Mouse (Mus musculus): ENCODE data around the gene Mt2.
"Not testable (repeated sequence)": the region's sequence is repeated elsewhere in the genome, so short reads cannot be mapped to it uniquely, and the experiment has no call there.

The Mt2 gene

DNA sequence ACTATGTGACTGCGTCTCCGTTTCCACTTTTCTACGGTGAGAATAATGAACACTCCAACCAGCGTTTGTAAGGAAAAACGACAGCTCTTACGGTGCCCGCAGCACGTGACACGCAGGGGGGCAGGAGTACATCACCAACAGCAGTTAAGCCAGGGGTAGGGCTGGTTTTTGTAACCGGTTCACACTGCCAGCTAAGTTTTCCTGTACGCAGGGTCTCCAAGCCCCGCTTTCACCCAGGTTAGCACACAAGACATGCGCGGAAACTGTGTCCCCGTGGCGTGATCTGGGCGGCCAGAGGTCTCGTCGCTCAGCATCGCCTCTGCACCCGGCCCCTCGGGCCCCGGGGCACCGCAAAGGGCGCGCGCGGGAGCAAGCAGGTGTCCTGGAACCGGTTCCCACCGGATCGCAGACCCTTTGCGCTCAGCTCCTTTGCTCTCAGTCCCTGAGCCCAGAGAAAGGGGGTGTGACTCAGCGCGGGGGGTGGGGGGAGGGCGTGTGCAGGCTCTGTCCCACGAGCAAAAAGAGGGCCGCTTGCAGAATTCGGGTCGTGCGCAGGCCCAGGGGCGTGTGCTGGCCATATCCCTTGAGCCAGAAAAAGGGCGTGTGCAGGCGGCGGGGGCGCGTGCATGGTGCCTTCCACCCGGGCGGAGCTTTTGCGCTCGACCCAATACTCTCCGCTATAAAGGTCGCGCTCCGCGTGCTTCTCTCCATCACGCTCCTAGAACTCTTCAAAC lies at the start of gene Mt2:
Gene Mt2 (plus strand): TSS at position 590 of the 734 bp plus-strand sequence.
- DNase-seq: peak; percentile 76 to 88

DNA sequence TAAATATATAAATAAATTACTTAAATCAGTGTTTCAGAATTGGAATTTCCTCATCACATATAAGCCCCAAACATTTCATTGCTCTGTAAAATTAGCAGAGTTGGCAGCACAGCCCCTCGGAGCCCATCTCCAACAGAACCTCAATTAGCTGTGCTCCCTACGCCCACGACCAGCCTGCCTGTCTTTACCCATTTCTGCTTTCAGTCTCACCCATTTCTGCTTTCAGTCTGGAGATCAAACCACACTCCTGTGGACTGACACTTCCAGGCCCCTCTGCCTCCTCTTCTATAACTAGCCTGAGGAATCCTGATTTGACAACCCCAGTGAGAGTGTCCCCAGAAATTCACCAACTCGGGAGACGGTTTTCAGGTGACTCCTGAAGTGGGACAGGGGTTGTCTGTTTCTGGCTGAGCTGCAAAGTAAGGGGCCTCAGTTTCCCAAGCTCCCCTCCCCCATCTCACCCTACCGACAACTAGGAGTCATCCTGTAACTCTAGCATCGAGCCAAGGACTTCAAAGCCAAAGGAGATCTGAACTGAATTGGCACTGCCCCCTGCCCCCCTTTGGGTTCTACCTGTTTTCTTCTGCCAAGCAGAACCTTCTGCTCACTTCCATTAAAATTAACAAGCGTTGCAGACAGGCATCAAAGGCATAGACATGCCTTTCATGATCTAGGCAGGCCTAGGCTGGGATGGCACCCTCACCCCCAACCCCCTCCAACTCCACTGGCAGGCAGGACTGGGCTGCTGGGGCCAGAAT lies 49.6 kb upstream of the Mt2 start:
- no peak for DNase-seq

DNA sequence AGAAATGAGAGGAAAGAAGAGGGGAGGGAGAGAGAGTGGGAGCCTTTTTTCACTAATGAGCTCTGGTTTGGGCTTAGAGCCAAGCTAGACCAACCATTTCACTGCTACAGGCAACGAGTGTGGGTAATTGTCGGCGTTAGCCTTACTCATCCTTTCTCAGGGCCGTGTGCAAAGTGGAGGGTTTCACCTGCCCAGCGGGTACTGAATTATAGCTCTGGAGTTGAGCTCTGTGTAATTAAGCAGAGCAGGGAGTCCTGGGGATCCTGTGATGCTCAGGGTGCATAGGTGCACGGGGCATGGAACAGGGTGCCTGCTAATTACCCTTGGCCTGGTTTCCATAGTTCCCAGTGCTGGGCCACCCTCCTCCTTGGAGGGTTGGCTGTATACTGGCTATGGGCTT lies 44.8 kb upstream of the Mt2 start:
- DNase-seq: no peak

DNA sequence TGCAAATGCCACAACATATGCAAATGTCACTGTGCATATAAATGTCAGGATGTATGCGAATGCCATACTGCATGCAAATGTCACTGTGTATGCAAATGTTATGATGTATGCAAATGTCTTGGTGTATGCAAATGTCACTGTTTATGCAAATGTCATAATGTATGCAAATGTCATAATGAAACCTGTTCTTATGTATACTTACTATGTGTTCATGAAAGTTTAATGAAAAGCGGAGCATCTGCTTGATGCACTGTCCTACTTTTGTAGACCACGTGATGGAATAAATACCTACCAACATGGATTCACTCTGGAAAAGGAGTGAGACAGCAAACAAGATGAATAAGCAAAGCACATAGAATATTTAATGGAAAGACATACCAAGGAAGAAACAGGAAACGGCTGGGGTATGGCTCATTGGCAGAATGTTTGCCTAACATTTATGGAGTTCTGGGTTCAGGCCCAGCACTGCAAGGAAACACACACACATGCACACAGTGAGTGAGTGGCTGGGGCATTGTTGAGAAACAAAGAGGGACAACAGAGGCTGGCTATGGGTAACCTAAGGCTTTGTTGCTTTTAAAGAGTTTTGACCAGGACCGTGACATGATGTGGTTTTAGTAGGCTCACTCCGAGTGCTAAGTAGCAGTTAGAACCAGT lies 43.2 kb upstream of the Mt2 start:
- DNase-seq: no peak

DNA sequence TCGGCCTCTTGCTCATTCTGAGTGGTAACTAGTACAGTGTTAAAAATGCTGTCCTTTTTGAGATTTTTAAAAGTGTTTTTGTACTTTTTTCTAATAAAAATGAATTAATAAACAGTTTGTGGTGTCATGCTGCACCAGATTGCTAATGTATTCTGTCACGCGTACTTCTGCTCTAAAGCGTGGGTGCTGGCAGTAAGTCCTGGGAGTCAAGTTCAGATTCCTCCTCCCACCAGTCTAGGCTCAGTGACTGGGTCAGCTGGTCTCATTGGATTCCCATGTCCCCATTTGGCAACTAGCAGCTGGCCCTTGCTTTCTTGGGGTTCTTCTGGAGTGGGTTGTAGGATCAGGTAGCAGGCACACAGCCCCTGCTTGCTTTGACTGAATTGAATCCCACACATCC lies 42.3 kb upstream of the Mt2 start:
- no peak for DNase-seq

DNA sequence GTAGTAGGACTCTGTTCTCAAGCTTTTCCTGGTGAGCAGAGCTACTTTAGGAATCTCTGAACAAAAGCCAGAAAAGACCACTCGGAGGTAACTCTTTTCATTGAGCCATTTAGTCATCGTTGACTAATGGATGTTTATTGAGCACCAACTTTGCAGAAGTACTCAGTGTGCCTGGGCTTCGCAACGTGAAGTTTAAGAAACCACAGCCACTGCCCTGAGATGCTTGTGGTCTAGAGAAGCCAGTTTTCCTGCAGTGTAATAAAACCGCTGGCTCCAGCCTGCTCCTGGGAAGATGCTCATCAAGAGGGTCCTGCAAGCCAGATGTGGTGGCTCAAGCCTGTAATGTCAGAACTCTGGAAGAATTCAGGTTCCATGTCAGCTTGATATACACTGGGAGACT lies 40.4 kb upstream of the Mt2 start:
- DNase-seq: no peak

DNA sequence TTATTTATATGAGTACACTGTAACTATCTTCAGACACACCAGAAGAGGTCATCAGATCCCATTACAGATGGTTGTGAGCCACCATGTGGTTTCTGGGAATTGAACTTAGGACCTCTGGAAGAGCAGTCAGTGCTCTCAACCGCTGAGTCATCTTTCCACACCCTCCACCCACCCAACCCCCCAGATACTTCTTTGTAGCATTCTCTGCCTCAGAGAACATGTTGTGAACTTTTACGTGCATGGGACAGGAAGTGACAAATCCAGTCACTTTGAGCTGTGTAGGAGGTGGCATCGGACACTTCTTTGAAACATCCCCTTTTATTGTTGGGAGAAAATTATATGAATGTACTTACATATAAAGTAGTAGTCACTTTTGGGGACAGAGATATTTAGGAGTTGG lies 37.9 kb upstream of the Mt2 start:
- DNase-seq: not testable (repeated sequence)

DNA sequence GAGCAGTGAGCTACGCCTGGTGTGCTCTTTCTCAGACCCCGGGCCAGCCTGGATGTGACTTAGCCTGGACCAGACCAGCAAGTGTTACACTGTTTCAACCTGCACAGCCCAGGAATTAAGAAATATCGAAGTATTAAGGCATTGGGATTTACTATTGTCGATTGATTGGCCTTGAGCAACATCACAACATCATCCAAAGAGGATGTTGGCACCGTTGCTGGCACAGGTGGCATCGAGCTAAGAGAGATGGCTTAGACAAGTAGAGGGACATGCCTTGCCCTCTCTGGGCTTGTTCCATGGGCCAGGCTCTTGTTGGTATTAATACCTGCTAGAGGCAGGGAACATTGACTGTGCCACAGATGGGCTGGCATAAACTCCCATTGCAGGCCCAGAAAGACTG lies 36.9 kb upstream of the Mt2 start:
- DNase-seq: no peak

DNA sequence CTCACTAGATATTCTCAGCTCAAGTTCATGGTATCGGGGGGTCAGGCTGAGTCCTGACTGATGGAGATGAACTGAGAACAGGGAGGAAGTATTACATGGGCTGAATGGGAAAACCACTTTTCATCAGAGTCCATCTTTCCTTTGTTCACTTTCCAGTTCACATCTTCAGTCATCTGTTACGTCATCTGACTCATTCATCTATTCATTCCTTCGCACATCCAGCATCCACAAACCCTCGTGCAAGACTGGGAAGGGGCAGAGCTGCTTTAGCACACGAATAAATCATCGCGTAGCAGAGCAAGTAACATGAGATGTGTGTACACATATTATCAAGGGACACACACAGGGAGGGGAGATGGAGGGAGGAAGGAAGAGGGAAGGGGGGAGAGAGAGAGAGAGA lies 36.3 kb upstream of the Mt2 start:
- DNase-seq: no peak

DNA sequence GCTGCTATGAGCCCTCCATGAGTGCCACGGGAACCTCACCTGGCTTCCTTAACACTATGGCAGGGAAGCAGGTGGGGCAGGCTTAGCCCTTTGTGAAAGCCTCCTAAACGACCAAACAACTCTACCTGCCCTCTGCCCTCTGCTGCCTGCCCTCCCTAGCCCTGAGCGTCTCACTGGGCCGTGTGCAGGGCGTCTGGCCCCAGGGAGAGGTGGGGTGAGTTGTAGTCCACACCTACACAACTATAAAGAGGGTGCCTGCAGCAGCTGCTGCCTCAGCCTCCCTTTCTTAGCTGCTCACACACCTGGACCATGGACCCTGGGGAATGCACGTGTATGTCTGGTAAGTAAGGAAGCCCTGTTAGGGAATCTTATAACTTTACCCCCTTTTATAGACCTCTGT lies 35.5 kb upstream of the Mt2 start, which contains the start of gene Mt4:
Gene Mt4 (plus strand): TSS at position 265 of the 400 bp plus-strand sequence.
- no peak for DNase-seq

DNA sequence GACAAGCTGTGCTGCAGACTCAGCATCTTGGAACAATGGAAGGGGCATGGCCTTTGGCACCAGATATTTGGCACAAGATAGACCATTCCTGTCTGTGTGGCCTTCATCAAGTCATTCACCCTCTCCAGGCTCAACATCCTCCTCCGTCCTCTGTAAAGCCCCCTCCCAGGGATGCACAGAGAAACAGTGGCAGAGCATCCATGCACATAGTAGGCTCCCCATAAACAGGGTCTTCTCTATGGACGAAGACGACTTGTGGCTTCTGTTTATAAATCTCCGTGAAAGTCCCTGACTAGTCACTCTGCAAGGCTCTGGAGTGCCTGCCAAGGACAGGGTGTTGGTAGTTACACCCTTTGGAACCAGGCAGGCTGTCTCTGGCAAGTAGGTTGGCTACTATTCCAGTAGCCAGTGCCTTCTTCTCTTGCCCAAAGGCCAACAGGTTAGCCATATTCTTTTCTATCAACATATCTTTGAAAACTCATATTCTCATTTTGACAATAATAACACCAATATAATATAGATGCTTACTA lies 32.1 kb upstream of the Mt2 start:
- DNase-seq: no peak

DNA sequence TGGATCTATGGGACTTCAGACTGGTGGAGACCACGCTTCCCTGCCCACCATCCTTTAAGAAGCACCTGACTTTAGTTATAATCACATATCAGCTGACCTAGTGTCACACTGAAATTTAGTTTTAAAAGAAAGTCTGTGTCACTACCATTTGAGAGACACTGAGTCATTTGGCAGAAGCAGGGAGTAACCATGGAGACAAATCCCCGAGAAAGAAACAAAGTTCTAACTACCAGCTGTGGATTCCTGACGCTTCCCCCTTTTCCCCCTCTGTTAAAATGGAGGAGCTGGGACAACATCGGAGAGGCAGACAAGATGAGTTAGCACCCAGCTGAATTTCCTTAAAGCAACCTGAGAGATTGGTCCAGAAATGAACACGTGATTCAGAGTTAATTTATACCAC lies 24.2 kb upstream of the Mt2 start:
- no peak for DNase-seq

DNA sequence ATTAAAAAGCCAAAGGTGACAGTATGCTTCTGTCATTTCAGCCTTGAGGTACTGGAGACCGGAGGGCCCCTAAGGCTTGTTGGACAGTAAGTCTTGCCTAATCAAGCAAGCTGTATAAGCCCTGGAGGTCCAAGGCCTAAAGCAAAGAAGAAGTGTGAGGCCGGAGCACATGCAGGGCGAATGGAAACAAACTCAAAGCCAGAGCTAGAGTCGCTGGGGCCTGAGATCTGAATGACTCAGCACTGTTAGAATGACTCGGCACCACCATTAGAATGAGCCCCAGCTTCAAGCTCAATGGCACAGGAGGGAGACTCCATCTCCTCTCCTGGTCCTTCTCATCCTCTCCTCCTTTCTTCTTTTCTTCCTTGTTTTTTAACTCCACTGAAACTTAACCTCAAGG lies 21.5 kb upstream of the Mt2 start:
- no peak for DNase-seq

DNA sequence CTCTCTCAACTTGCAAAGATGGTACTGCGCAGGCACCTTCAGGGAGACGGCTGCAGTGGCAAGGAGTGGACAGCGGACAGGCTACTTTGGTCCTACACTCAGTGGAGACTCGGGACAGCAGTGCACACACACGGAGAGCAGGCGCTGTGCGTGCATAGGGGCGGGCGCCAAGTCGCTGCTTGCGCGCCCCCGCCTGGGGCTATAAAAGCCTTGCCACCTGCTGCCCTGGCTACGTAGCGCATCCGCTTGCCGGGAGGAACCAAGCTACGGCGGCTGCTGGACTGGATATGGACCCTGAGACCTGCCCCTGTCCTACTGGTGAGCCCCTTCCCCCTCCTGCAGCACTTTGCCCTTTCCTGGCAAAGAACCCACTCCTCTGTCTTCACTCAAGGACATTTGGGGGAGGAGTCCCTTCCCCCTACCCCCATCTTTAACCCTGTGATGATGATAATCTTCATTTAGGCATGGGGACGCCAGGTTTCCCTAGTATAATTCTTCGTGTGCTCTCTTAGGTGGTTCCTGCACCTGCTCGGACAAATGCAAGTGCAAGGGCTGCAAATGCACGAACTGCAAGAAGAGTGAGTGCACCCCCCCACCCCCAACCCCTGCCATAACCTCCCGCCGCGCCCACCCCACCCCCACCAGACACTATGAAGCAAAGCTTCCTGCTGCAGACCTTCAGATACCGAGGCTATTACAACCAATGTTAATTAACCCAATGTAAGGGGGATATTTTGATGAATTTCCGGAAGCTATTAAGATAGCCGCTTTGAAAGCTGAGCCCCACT lies 19.8 kb upstream of the Mt2 start, which contains the start of gene Mt3:
Gene Mt3 (plus strand): TSS at position 95 of the 788 bp plus-strand sequence.
- DNase-seq: peak; percentile 29 to 49

DNA sequence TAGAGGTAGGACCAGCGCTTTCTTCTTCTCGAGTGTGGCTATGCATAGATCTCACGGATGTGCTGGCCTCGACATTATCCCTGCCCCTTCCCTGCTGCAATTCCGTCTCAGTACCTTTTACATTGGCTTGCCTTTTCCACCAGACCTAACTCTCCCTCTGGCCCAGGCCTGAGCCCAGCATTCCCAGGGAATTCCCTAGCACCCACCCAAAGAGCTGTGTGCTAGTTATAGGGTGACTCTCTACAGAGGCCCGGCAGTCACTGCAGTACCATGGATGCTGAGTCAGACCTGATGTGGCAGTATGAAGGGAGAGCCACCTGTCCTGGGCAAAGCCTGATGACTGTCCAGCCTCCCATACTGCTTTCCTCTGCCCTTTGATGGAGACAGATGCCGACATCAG lies 19.0 kb upstream of the Mt2 start:
- no peak for DNase-seq

DNA sequence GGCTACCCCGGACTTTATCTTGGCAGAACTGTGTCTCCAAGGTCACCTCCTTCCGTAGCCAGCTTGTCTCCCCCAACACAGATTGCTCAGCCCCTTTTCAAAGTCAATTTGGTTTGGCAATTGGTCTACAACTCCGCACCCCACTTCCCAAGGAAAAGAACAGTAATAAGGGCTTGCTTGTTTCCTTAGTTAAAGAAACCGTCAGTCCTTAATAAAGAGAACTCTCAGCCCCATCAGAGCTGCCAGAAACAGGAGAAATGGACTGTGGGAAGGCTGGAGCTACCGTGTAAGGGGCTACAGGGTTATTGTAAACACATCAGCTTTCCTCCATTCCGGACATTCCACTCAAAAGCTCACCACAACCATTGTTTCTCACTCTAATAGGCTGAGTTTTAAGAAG lies 17.9 kb upstream of the Mt2 start:
- no peak for DNase-seq

DNA sequence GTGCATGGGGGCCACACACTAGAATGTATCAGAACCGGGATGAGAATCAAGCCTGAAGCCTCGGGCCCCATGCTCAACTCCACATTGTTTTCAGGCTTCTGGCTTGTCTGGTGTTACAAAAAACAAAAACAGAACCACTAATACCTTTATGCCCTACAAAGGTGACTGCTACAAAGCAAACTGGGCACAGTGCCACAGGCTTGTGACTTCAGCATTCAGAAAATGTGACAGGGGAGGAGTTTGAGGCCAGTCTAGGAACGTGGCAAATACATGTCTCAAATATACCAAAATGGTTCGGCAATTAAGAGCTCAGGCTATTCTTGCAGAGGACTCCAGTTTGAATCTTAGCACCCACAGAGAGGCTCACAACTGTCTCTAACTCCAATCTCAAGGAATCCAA lies 16.4 kb upstream of the Mt2 start:
- no peak for DNase-seq

DNA sequence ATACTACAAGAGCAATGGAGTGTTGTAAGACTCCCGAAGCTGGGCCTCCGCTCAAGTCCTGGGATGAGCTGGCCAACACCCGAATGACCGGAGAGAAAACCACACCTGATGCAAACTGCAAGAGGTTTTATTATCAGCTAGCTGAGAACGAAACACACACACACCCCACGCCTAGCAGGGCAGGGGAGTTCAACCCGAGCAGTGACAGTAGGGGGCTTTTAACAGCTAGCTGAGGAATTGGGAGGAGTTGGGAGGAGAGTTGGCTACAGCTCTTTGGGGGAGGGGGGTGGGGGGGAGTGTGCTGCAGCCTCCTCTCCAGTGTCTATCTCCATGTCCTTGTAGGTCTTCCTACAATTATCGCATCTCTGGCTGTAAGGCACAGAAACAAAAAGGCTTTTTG lies 6.7 kb upstream of the Mt2 start:
- not testable (repeated sequence) for DNase-seq

DNA sequence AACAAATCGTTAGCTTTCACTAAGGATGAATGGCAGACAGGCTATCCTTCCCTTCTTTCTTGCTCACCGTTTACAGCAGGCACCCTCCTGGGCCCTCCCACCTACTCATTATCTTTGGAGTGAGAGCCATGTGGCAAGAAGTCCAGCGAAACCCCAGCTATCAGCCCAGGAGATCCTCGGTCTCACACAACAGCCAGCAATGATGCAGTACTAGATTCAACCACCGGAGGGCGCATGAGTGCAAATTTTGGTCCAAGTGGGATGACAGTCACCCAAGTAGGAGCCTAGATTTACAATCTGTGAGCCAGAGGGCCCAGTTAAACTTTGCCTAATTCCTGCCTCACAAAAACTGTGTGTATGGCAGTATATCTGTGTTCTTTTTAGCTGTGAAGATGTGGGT lies 5.2 kb upstream of the Mt2 start:
- peak; percentile 79 to 89 for DNase-seq

DNA sequence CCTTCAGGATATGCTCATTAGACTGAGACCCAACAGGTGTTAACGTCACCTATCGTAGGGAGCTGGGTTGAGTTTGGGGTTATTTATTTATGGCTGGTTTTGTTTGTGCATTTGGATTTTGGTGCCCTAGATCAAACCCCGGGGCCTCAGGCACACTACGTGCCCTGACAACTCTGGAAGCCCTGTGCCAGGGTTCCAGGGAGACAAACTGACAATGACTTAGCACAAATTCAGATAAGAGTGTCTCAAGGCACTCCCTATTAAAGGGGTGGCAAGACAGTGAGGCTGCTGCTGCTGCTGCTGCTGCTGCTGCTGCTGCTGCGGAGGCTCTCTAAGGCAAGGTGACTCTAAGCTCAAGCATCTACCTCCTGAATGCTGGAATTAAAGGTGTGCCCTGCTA lies 2.9 kb upstream of the Mt2 start:
- no peak for DNase-seq

DNA sequence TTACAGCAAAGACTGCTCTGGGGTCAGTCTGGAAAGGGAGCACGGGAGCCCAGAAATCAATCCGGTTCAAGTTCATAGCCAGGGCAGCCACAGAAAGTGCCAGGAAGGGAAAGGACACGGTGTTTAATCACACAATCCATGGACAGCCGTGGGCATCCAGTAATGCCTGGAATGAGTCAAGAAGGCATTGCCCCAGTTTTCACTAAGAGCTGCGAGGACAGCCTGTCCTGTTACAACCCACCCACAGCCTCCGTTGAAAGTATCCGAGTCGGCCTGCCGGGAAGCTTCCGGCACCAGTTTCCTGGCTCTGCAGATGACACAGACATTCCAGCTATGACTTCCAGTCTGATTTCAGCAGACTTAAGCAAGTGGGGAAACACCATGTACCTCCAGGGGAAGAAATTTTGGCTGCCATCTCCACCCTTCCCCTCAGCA lies 1.1 kb upstream of the Mt2 start:
- peak; percentile 18 to 46 for DNase-seq

Measured in lung, postnatal 4 days (tissue).